Mouse (Mus musculus): ENCODE measurements around the gene Tmem109.

Tmem109 gene

GRCm38 (mm10) chr19:10881426-10882154 is at the start of gene Tmem109:
TSS of gene Tmem109 (minus strand) at chr19:10882001.
- CTCF ChIA-PET = interaction anchor here (0.6 to 1.4 kb wide), 6 partner anchors 10 to 355 kb away, joined by 3 to 11 read pairs (median 4); no protein-coding TSS in a partner anchor

- CTCF ChIA-PET = no interaction called here
These were observed 48.8 kb upstream of the Tmem109 start for GRCm38 (mm10) chr19:10930641-10931040.

- CTCF ChIA-PET = no interaction called here
These were observed 44.9 kb upstream of the Tmem109 start for GRCm38 (mm10) chr19:10926666-10927065.

GRCm38 (mm10) chr19:10926123-10926621 is 44.4 kb upstream of the Tmem109 start:
- CTCF ChIA-PET = no interaction called here

GRCm38 (mm10) chr19:10924220-10924619 is 42.4 kb upstream of the Tmem109 start:
- CTCF ChIA-PET = no interaction called here

GRCm38 (mm10) chr19:10921058-10921457 is 39.3 kb upstream of the Tmem109 start:
- CTCF ChIA-PET = no interaction called here

- CTCF ChIA-PET = no interaction called here
These were observed 38.7 kb upstream of the Tmem109 start, which contains the start of gene Zp1 for GRCm38 (mm10) chr19:10920532-10920931. TSS of gene Zp1 (minus strand) at chr19:10920632.

- CTCF ChIA-PET = no interaction called here
These were observed 36.7 kb upstream of the Tmem109 start for GRCm38 (mm10) chr19:10918321-10918991.

GRCm38 (mm10) chr19:10916506-10916905 is 34.7 kb upstream of the Tmem109 start:
- CTCF ChIA-PET = interaction anchor here (0.9 kb wide), 1 partner anchor 25 kb away, joined by 4 read pairs; no protein-coding TSS in a partner anchor

GRCm38 (mm10) chr19:10914870-10915269 is 33.1 kb upstream of the Tmem109 start:
- CTCF ChIA-PET = interaction anchor here (0.6 kb wide), 2 partner anchors 9 to 392 kb away, joined by 3 read pairs; no protein-coding TSS in a partner anchor

GRCm38 (mm10) chr19:10914291-10914690 is 32.5 kb upstream of the Tmem109 start:
- CTCF ChIA-PET = interaction anchor here (0.6 kb wide), 1 partner anchor 391 kb away, joined by 3 read pairs; no protein-coding TSS in a partner anchor

- CTCF ChIA-PET = interaction anchor here (1.2 kb wide), 1 partner anchor 35 kb away, joined by 5 read pairs; no protein-coding TSS in a partner anchor
These were observed 27.4 kb upstream of the Tmem109 start for GRCm38 (mm10) chr19:10909087-10909721.

- CTCF ChIA-PET = interaction anchor here (0.6 kb wide), 1 partner anchor 18 kb away, joined by 13 read pairs; no protein-coding TSS in a partner anchor
These were observed 26.1 kb upstream of the Tmem109 start for GRCm38 (mm10) chr19:10907891-10908290.

GRCm38 (mm10) chr19:10905728-10906000 is 23.9 kb upstream of the Tmem109 start:
- CTCF ChIA-PET = no interaction called here

GRCm38 (mm10) chr19:10904927-10905727 is 23.3 kb upstream of the Tmem109 start:
- CTCF ChIA-PET = no interaction called here

- CTCF ChIA-PET = no interaction called here
These were observed 22.7 kb upstream of the Tmem109 start for GRCm38 (mm10) chr19:10904512-10904911.

- CTCF ChIA-PET = no interaction called here
These were observed 19.2 kb upstream of the Tmem109 start for GRCm38 (mm10) chr19:10901046-10901445.

GRCm38 (mm10) chr19:10900315-10900714 is 18.5 kb upstream of the Tmem109 start:
- CTCF ChIA-PET = no interaction called here

GRCm38 (mm10) chr19:10897491-10897890 is 15.7 kb upstream of the Tmem109 start:
- CTCF ChIA-PET = no interaction called here

GRCm38 (mm10) chr19:10896849-10897248 is 15.0 kb upstream of the Tmem109 start:
- CTCF ChIA-PET = no interaction called here

- CTCF ChIA-PET = no interaction called here
These were observed 13.9 kb upstream of the Tmem109 start for GRCm38 (mm10) chr19:10895708-10896107.

All from spleen, embryonic (tissue).